Mouse (Mus musculus) heart, postnatal 0 days (tissue): ENCODE measurements at regions not wholly inside any gene's neighbourhood (a gene's known extent, or its start where the extent isn't known, plus 50 kb on each side); places are given as distances from the start of the nearest gene placed in this dataset.

Experiments
- CTCF ChIP-seq: IDR thresholded peaks from 2 replicates; pipeline ENCODE4 v1.5.1; 2016; ENCODE audit warnings: antibody characterized with exemption, control low read depth, low read depth
- EP300 ChIP-seq: IDR thresholded peaks from 2 replicates; pipeline ENCODE4 v1.6.1; 2016; ENCODE audit warnings: antibody characterized with exemption, low read depth

- TF ChIP-seq CTCF = no peak
- no peak for TF ChIP-seq EP300
Measured at GRCm38 (mm10) chr3:38050366-38050765, 326.1 kb upstream of the Gm5148 start.
